Mouse (Mus musculus): ENCODE results near the gene Cwc22. TPM values are rescaled to one million over a fixed set of nuclear protein-coding genes. Genes with fewer than 3 reads are reported as not detected.
"Not testable (repeated sequence)": the region's sequence is repeated elsewhere in the genome, so short reads cannot be mapped to it uniquely, and the experiment has no call there.

The Cwc22 gene
- polyA plus RNA-seq, 1 experiment from 2014 or later, result 19.7 TPM

GRCm38 (mm10) chr2:77900111-77900510 lies 46.1 kb downstream of the Cwc22 start:
- no peak overlapping the region for H3K9ac ChIP-seq (ENCODE audit: low read depth, low read length)
- H3K27me3 ChIP-seq (ENCODE audit: insufficient read depth, low read length), result no peaks in the 10 kb centered on the region
- H3K27ac ChIP-seq, result no peak overlapping the region
- no peak for TF ChIP-seq CTCF (IDR thresholded peaks at IDR 0.05; ENCODE audit: low read depth)
- H3K4me2 ChIP-seq (ENCODE audit: low read length), result no peak overlapping the region
- H3K4me1 ChIP-seq (replicated peaks; ENCODE audit: insufficient read depth, low read length), result no peaks in the 10 kb centered on the region
- WGBS, result 87% methylated on average over 2 of the region's 2 CpGs
- H3K4me3 ChIP-seq (replicated peaks; ENCODE audit: low read depth, low read length), result no peak overlapping the region
- no peak for DNase-seq (ENCODE audit: low spot score)
- H3K36me3 ChIP-seq (ENCODE audit: insufficient read depth, low read length), result peaks cover 54% of the 10 kb centered on the region
- no peaks in the 10 kb centered on the region for H3K9me3 ChIP-seq (replicated peaks; ENCODE audit: low read length)
- ATAC-seq (replicated peaks; ENCODE audit: low FRiP score, low read depth), result no peak

- Histone ChIP-seq H3K4me3 (replicated peaks; ENCODE audit: low read depth, low read length) (no peak overlapping the region), H3K4me1 (replicated peaks; ENCODE audit: insufficient read depth, low read length) (no peaks in the 10 kb centered on the region), H3K9me3 (replicated peaks; ENCODE audit: low read length) (no peaks in the 10 kb centered on the region), H3K27me3 (ENCODE audit: insufficient read depth, low read length) (no peaks in the 10 kb centered on the region), H3K27ac (no peak overlapping the region), H3K9ac (ENCODE audit: low read depth, low read length) (no peak overlapping the region), H3K4me2 (ENCODE audit: low read length) (no peak overlapping the region), H3K36me3 (ENCODE audit: insufficient read depth, low read length) (peaks cover 50% of the 10 kb centered on the region; the same call in 1 of the 2 replicates)
- no peak for TF ChIP-seq CTCF (IDR thresholded peaks at IDR 0.05; ENCODE audit: low read depth)
- DNase-seq (ENCODE audit: low spot score), result no peak
- no peak for ATAC-seq (replicated peaks; ENCODE audit: low FRiP score, low read depth)
- 97% methylated on average over 2 of the region's 2 CpGs for WGBS
Observed at GRCm38 (mm10) chr2:77898436-77898835, 47.7 kb downstream of the Cwc22 start.

- 93% methylated on average over 5 of the region's 5 CpGs for WGBS
- no peak for TF ChIP-seq CTCF (IDR thresholded peaks at IDR 0.05; ENCODE audit: low read depth)
- H3K27ac ChIP-seq, result no peak overlapping the region
- H3K4me3 ChIP-seq (replicated peaks; ENCODE audit: low read depth, low read length), result no peak overlapping the region
- no peak for ATAC-seq (replicated peaks; ENCODE audit: low FRiP score, low read depth)
- no peak overlapping the region for H3K4me2 ChIP-seq (ENCODE audit: low read length)
- H3K4me1 ChIP-seq (replicated peaks; ENCODE audit: insufficient read depth, low read length), result no peaks in the 10 kb centered on the region
- no peak for DNase-seq (ENCODE audit: low spot score)
- no peak overlapping the region for H3K9ac ChIP-seq (ENCODE audit: low read depth, low read length)
- peaks cover 45% of the 10 kb centered on the region; the same call in 1 of the 2 replicates for H3K36me3 ChIP-seq (ENCODE audit: insufficient read depth, low read length)
- no peaks in the 10 kb centered on the region for H3K27me3 ChIP-seq (ENCODE audit: insufficient read depth, low read length)
- H3K9me3 ChIP-seq (replicated peaks; ENCODE audit: low read length), result no peaks in the 10 kb centered on the region
Observed at GRCm38 (mm10) chr2:77897988-77898387, 48.2 kb downstream of the Cwc22 start.

- Histone ChIP-seq H3K36me3 (ENCODE audit: insufficient read depth, low read length) (peaks cover 46% of the 10 kb centered on the region; the same call in 1 of the 2 replicates), H3K9me3 (replicated peaks; ENCODE audit: low read length) (no peaks in the 10 kb centered on the region), H3K4me2 (ENCODE audit: low read length) (no peak overlapping the region), H3K27ac (no peak overlapping the region), H3K27me3 (ENCODE audit: insufficient read depth, low read length) (no peaks in the 10 kb centered on the region), H3K4me3 (replicated peaks; ENCODE audit: low read depth, low read length) (no peak overlapping the region), H3K4me1 (replicated peaks; ENCODE audit: insufficient read depth, low read length) (no peaks in the 10 kb centered on the region), H3K9ac (ENCODE audit: low read depth, low read length) (no peak overlapping the region)
- ATAC-seq (replicated peaks; ENCODE audit: low FRiP score, low read depth) (no peak), DNase-seq (ENCODE audit: low spot score) (no peak)
- 90% methylated on average over 3 of the region's 3 CpGs for WGBS
- TF ChIP-seq CTCF (IDR thresholded peaks at IDR 0.05; ENCODE audit: low read depth), result no peak
Observed at GRCm38 (mm10) chr2:77897558-77897899, 48.6 kb downstream of the Cwc22 start.

DNA sequence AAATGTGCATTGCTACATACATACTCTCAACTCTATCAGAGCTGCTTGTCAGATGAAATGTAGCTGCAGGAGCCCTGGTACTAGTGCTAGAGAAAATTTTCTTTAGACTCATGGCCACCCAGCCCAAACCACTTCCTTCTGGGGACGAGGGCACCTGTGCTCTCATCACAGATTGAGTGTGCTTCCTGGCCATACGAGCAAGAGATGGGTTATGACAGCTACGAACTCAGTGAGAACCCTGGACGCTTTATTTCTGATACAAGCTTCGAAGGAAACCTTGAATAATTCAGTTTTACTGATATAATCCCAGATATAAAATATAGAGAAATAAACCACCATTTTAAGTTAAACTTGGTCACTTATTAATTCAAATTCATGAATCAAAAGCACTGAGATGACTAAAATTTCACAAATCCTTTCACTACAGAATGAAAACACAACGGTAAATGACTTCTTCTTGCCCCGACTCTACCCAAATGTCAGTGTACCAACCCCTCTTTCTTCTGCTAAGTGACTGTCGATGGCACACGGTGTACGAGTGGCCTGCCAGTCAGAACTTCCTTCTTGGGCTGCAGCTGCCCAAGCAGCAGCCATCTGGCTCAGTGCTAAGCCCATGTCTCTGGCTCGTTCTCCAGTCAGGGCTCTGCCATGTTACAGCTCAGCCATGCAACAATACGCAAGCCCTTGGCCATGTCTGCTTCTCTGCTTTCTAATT lies 49.2 kb downstream of the Cwc22 start:
- 93% methylated on average over 12 of the region's 12 CpGs for WGBS
- H3K36me3 ChIP-seq (ENCODE audit: insufficient read depth, low read length), result peaks cover 48% of the 10 kb centered on the region; the same call in 1 of the 2 replicates
- H3K9ac ChIP-seq (ENCODE audit: low read depth, low read length), result no peak overlapping the region
- no peak overlapping the region for H3K4me2 ChIP-seq (ENCODE audit: low read length)
- no peak for TF ChIP-seq CTCF (IDR thresholded peaks at IDR 0.05; ENCODE audit: low read depth)
- DNase-seq (ENCODE audit: low spot score), result no peak
- H3K27me3 ChIP-seq (ENCODE audit: insufficient read depth, low read length), result no peaks in the 10 kb centered on the region
- no peaks in the 10 kb centered on the region for H3K9me3 ChIP-seq (replicated peaks; ENCODE audit: low read length)
- H3K4me3 ChIP-seq (replicated peaks; ENCODE audit: low read depth, low read length), result no peak overlapping the region
- ATAC-seq (replicated peaks; ENCODE audit: low FRiP score, low read depth), result no peak
- H3K4me1 ChIP-seq (replicated peaks; ENCODE audit: insufficient read depth, low read length), result no peaks in the 10 kb centered on the region
- H3K27ac ChIP-seq, result no peak overlapping the region

DNA sequence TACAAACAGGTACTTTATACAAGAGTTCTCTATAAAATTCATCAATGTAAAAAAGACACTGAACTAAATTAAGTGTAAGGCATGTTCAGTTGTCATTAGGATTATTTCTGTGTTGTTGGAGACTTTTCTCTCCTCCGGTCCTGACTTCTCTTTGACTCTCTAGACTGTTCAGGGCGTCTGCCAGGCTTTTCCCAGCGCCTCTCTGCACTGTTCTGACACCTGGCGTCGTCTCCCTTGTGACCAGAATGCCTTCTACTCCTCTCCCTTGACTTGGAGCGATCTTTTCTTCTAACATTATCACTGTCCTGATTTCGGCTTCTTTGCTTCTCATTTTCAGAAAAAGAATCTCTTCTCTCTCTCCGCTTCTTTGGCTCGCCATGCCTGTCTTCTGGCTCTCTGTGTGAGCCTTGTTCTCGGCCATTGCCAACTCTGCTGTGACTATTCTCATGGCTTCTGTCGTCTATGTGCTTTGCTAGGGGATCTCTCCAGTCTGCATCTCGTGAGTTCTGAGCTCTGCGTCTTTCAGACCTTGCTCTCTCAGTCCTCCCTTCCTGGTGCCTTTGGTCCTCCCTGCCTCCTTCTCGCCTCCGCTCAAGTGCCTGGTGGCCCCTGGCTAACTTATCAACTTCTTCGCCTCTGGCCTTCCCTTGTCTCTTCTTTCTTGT lies 50.1 kb downstream of the Cwc22 start:
- not testable (repeated sequence) for ATAC-seq (replicated peaks; ENCODE audit: low FRiP score, low read depth); DNase-seq (ENCODE audit: low spot score); H3K9ac ChIP-seq (ENCODE audit: low read depth, low read length); H3K4me3 ChIP-seq (replicated peaks; ENCODE audit: low read depth, low read length); H3K4me1 ChIP-seq (replicated peaks; ENCODE audit: insufficient read depth, low read length); H3K27ac ChIP-seq; H3K9me3 ChIP-seq (replicated peaks; ENCODE audit: low read length); H3K27me3 ChIP-seq (ENCODE audit: insufficient read depth, low read length); H3K4me2 ChIP-seq (ENCODE audit: low read length)
- H3K36me3 ChIP-seq (ENCODE audit: insufficient read depth, low read length), result peaks cover 42% of the 10 kb centered on the region; the same call in 1 of the 2 replicates
- 93% methylated on average over 16 of the region's 16 CpGs for WGBS
